Mouse (Mus musculus) limb, embryonic 14.5 days (tissue): Measurements from ENCODE around the gene Lss. TPM values are rescaled to one million over a fixed set of nuclear protein-coding genes. Genes with fewer than 3 reads are reported as not detected.
A peak's percentile ranks its signal among the peaks of the same experiment; 100 is the strongest.

Source experiments
- ATAC-seq: fragments of 200-750 bp; cut with Nextera tagmentation; 2 replicates; pipeline ENCODE4 v1.8.0; 2017; ENCODE audit warnings: low read depth, moderate number of reproducible peaks, moderate TSS enrichment; ENCODE audit not compliant: low FRiP score
- DNase-seq: peaks from one replicate; pipeline ENCODE4 v3.0.0-alpha.2; 2015; ENCODE audit warnings: low spot score
- H3K27ac ChIP-seq: fragments of 300-500 bp; sonication (generic); replicated peaks from 2 replicates; pipeline ENCODE4 v1.5.1; 2014; ENCODE audit warnings: low read depth, mild to moderate bottlenecking, low read length, moderate library complexity, mixed read lengths
- H3K27me3 ChIP-seq: fragments of 300-500 bp; sonication (generic); 2 replicates; pipeline ENCODE4 v1.6.1; 2014; ENCODE audit warnings: low read length, mixed read lengths; ENCODE audit not compliant: control insufficient read depth, insufficient read depth
- H3K36me3 ChIP-seq: fragments of 300-500 bp; sonication (generic); 2 replicates; pipeline ENCODE4 v1.6.1; 2014; ENCODE audit warnings: mild to moderate bottlenecking, low read length, moderate library complexity, mixed read lengths; ENCODE audit not compliant: control insufficient read depth, insufficient read depth
- H3K4me1 ChIP-seq: fragments of 300-500 bp; sonication (generic); 2 replicates; pipeline ENCODE4 v1.6.1; 2014; ENCODE audit warnings: antibody characterized with exemption, low read length, mixed read lengths; ENCODE audit not compliant: control insufficient read depth, insufficient read depth
- H3K4me2 ChIP-seq: fragments of 300-500 bp; sonication (generic); replicated peaks from 2 replicates; pipeline ENCODE4 v1.6.1; 2014; ENCODE audit warnings: low read depth, mild to moderate bottlenecking, low read length, moderate library complexity; ENCODE audit not compliant: severe bottlenecking
- H3K4me3 ChIP-seq: fragments of 300-500 bp; sonication (generic); replicated peaks from 2 replicates; pipeline ENCODE4 v1.5.1; 2014; ENCODE audit warnings: low read length
- H3K9ac ChIP-seq: fragments of 300-500 bp; sonication (generic); 2 replicates; pipeline ENCODE4 v1.6.1; 2014; ENCODE audit warnings: mild to moderate bottlenecking, low read depth, low read length, moderate library complexity; ENCODE audit not compliant: severe bottlenecking
- H3K9me3 ChIP-seq: fragments of 300-500 bp; sonication (generic); 2 replicates; pipeline ENCODE4 v1.6.1; 2016; ENCODE audit warnings: low read length; ENCODE audit not compliant: control insufficient read depth
- POLR2A ChIP-seq: fragments of 200-500 bp; IDR thresholded peaks from 2 replicates; pipeline ENCODE4 v1.8.0; 2012; ENCODE audit warnings: inconsistent platforms, mild to moderate bottlenecking, moderate library complexity, borderline replicate concordance; ENCODE audit not compliant: insufficient read depth, insufficient read length; ENCODE audit errors: extremely low read depth
- WGBS: fragments of 180-500 bp; shearing (Covaris S2); extraction: QIAGEN DNeasy Blood & Tissue Kit; methylation state at CpG from one replicate; pipeline ENCODE4 v1.1.7; 2014; 5-methylcytosine and 5-hydroxymethylcytosine counted together
- polyA plus RNA-seq, 2 experiments: library from polyadenylated mRNA; depleted of rRNA in 1 of 2; stranded (reverse) in 1 of 2; unstranded in 1 of 2; fragments of >200 nt; fragmentation: Nextera tagmentation in 1 of 2; extraction: Ambion mirVana in 1 of 2; gene quantifications; 2 replicates each; pipeline versions ENCODE4 v1.2.1 to v1.2.3; 2012 to 2014

Gene Lss
- polyA plus RNA-seq, 2 experiments = 25.4 to 30.2 TPM

- 12% methylated on average over 10 of the region's 10 CpGs for WGBS
- Histone ChIP-seq H3K4me2 (peak overlapping the region; percentile 28; the same call in 1 of the 2 replicates), H3K9ac (peak overlapping the region; percentile 28; the same call in 1 of the 2 replicates), H3K4me3 (peak overlapping the region; percentile 15; the same call in 1 of the 2 replicates), H3K9me3 (no peaks in the 10 kb centered on the region), H3K36me3 (no peaks in the 10 kb centered on the region), H3K27ac (no peak overlapping the region), H3K27me3 (no peaks in the 10 kb centered on the region; the same call in 1 of the 2 replicates), H3K4me1 (no peaks in the 10 kb centered on the region)
- no peak for ATAC-seq
- DNase-seq = no peak
- TF ChIP-seq POLR2A = no peak
These were observed 52.8 kb downstream of the Lss start for GRCm38 (mm10) chr10:76584138-76584537.

- 24% methylated on average over 1 of the region's 1 CpGs for WGBS
- no peak overlapping the region for H3K9ac ChIP-seq
- no peak overlapping the region for H3K27ac ChIP-seq
- ATAC-seq (no peak), DNase-seq (no peak)
- no peak overlapping the region for H3K4me2 ChIP-seq
- no peaks in the 10 kb centered on the region for H3K36me3 ChIP-seq
- H3K9me3 ChIP-seq = no peaks in the 10 kb centered on the region
- no peak overlapping the region for H3K4me3 ChIP-seq
- H3K4me1 ChIP-seq = no peaks in the 10 kb centered on the region
- no peaks in the 10 kb centered on the region; the same call in 1 of the 2 replicates for H3K27me3 ChIP-seq
- no peak for TF ChIP-seq POLR2A
These were observed 54.8 kb downstream of the Lss start for GRCm38 (mm10) chr10:76586190-76586589.

- ATAC-seq (no peak), DNase-seq (no peak)
- Histone ChIP-seq H3K9me3 (no peaks in the 10 kb centered on the region), H3K27ac (no peak overlapping the region), H3K9ac (no peak overlapping the region), H3K36me3 (no peaks in the 10 kb centered on the region), H3K4me3 (no peak overlapping the region), H3K4me2 (no peak overlapping the region), H3K4me1 (no peaks in the 10 kb centered on the region), H3K27me3 (no peaks in the 10 kb centered on the region)
- no peak for TF ChIP-seq POLR2A
- 43% methylated on average over 11 of the region's 11 CpGs for WGBS
These were observed 58.8 kb downstream of the Lss start for GRCm38 (mm10) chr10:76590197-76590596.

- TF ChIP-seq POLR2A = no peak
- no peak overlapping the region for H3K4me3 ChIP-seq
- DNase-seq (no peak), ATAC-seq (no peak)
- WGBS = 90% methylated on average over 31 of the region's 31 CpGs
- H3K9ac ChIP-seq = no peak overlapping the region
- no peaks in the 10 kb centered on the region for H3K27me3 ChIP-seq
- no peak overlapping the region for H3K4me2 ChIP-seq
- H3K36me3 ChIP-seq = peaks cover 18% of the 10 kb centered on the region; the same call in 1 of the 2 replicates
- no peaks in the 10 kb centered on the region for H3K9me3 ChIP-seq
- no peak overlapping the region for H3K27ac ChIP-seq
- H3K4me1 ChIP-seq = no peaks in the 10 kb centered on the region
These were observed 65.0 kb downstream of the Lss start for GRCm38 (mm10) chr10:76596338-76596737.

GRCm38 (mm10) chr10:76602690-76603089 lies 71.3 kb downstream of the Lss start:
- no peak overlapping the region for H3K9ac ChIP-seq
- WGBS = 75% methylated on average over 3 of the region's 3 CpGs
- DNase-seq = no peak
- ATAC-seq = no peak
- peaks cover 77% of the 10 kb centered on the region for H3K36me3 ChIP-seq
- H3K4me1 ChIP-seq = no peaks in the 10 kb centered on the region
- no peak overlapping the region for H3K27ac ChIP-seq
- no peak overlapping the region for H3K4me3 ChIP-seq
- no peaks in the 10 kb centered on the region for H3K27me3 ChIP-seq
- no peak for TF ChIP-seq POLR2A
- no peak overlapping the region for H3K4me2 ChIP-seq
- no peaks in the 10 kb centered on the region for H3K9me3 ChIP-seq

Other genes with a start within 250 kb of the Lss start
- gene Dip2a, start 186.3 kb upstream of the Lss start, polyA plus RNA-seq (2012; rRNA removed) = 32.2 and 37.1 TPM in 2 replicates
- gene Dip2a, start 186.3 kb upstream of the Lss start, polyA plus RNA-seq (2014; fragmentation: Nextera tagmentation; extraction: Ambion mirVana) = 8.3 TPM in 2 replicates
- not detected in 2 replicates for gene AC141477.1, start 91.1 kb upstream of the Lss start, polyA plus RNA-seq (2012; rRNA removed)
- gene AC141477.1, start 91.1 kb upstream of the Lss start, polyA plus RNA-seq (2014; fragmentation: Nextera tagmentation; extraction: Ambion mirVana) = not detected in 2 replicates
- gene Pcnt, start 88.8 kb upstream of the Lss start, polyA plus RNA-seq (2012; rRNA removed) = 27.9 and 32.8 TPM in 2 replicates
- 17.2 and 17.3 TPM in 2 replicates for gene Pcnt, start 88.8 kb upstream of the Lss start, polyA plus RNA-seq (2014; fragmentation: Nextera tagmentation; extraction: Ambion mirVana)
- not detected in 2 replicates for gene 2610028H24Rik, start 82.5 kb upstream of the Lss start, polyA plus RNA-seq (2012; rRNA removed)
- not detected in 2 replicates for gene 2610028H24Rik, start 82.5 kb upstream of the Lss start, polyA plus RNA-seq (2014; fragmentation: Nextera tagmentation; extraction: Ambion mirVana)
- 45.6 and 46.4 TPM in 2 replicates for gene Mcm3ap, start 62.7 kb upstream of the Lss start, polyA plus RNA-seq (2012; rRNA removed)
- 65.8 and 75.2 TPM in 2 replicates for gene Mcm3ap, start 62.7 kb upstream of the Lss start, polyA plus RNA-seq (2014; fragmentation: Nextera tagmentation; extraction: Ambion mirVana)
- 3.2 and 3.5 TPM in 2 replicates for gene Ybey, start 62.5 kb upstream of the Lss start, polyA plus RNA-seq (2012; rRNA removed)
- gene Ybey, start 62.5 kb upstream of the Lss start, polyA plus RNA-seq (2014; fragmentation: Nextera tagmentation; extraction: Ambion mirVana) = 4.3 TPM in 2 replicates
- gene Spatc1l, start 30.7 kb downstream of the Lss start, polyA plus RNA-seq (2012; rRNA removed) = 0.05 and 0.13 TPM in 2 replicates
- not detected in 2 replicates for gene Spatc1l, start 30.7 kb downstream of the Lss start, polyA plus RNA-seq (2014; fragmentation: Nextera tagmentation; extraction: Ambion mirVana)
- gene Ftcd, start 44.1 kb downstream of the Lss start, polyA plus RNA-seq (2012; rRNA removed) = 0.08 TPM in 2 replicates
- gene Ftcd, start 44.1 kb downstream of the Lss start, polyA plus RNA-seq (2014; fragmentation: Nextera tagmentation; extraction: Ambion mirVana) = 0.06 and 0.50 TPM in 2 replicates
- 365 and 415 TPM in 2 replicates for gene Col6a2, start 92.0 kb downstream of the Lss start, polyA plus RNA-seq (2012; rRNA removed)
- 178 and 197 TPM in 2 replicates for gene Col6a2, start 92.0 kb downstream of the Lss start, polyA plus RNA-seq (2014; fragmentation: Nextera tagmentation; extraction: Ambion mirVana)
- 444 and 445 TPM in 2 replicates for gene Col6a1, start 194.6 kb downstream of the Lss start, polyA plus RNA-seq (2012; rRNA removed)
- gene Col6a1, start 194.6 kb downstream of the Lss start, polyA plus RNA-seq (2014; fragmentation: Nextera tagmentation; extraction: Ambion mirVana) = 287 and 330 TPM in 2 replicates